Mouse (Mus musculus): ENCODE measurements at regions not wholly inside any gene's neighbourhood (a gene's known extent, or its start where the extent isn't known, plus 50 kb on each side); places are given as distances from the start of the nearest gene placed in this dataset.
A peak's percentile ranks its signal among the peaks of the same experiment; 100 is the strongest.

GRCm38 (mm10) chr15:64613503-64613902, 204.0 kb upstream of the Gm21798 start:
- DNase-seq (ENCODE audit: low read depth in 2 of 2, low spot score in 2 of 2), result no peak

- no peak for DNase-seq (ENCODE audit: low read depth in 2 of 2, low spot score in 2 of 2)
Measured at GRCm38 (mm10) chr15:64618471-64618870, 199.0 kb upstream of the Gm21798 start.

GRCm38 (mm10) chr15:64621876-64622275, 195.6 kb upstream of the Gm21798 start:
- DNase-seq (ENCODE audit: low read depth in 2 of 2, low spot score in 2 of 2), result no peak

- no peak for DNase-seq (ENCODE audit: low read depth in 2 of 2, low spot score in 2 of 2)
Measured at GRCm38 (mm10) chr15:64622591-64622990, 194.9 kb upstream of the Gm21798 start.

GRCm38 (mm10) chr15:64626359-64626758, 191.1 kb upstream of the Gm21798 start:
- DNase-seq (ENCODE audit: low read depth in 2 of 2, low spot score in 2 of 2), result no peak

GRCm38 (mm10) chr15:64627258-64627657, 190.2 kb upstream of the Gm21798 start:
- DNase-seq (ENCODE audit: low read depth in 2 of 2, low spot score in 2 of 2), result peak; percentile 11 to 40

Measured in CD8-positive naive resting alpha-beta T cell, adult 2 months (primary cell).